Mouse (Mus musculus) forebrain, embryonic 13.5 days (tissue): ENCODE measurements at regions not wholly inside any gene's neighbourhood (a gene's known extent, or its start where the extent isn't known, plus 50 kb on each side); places are given as distances from the start of the nearest gene placed in this dataset.
"Not testable (repeated sequence)": the region's sequence is repeated elsewhere in the genome, so short reads cannot be mapped to it uniquely, and the experiment has no call there.

Source experiments
- ATAC-seq: fragments of 200-750 bp; cut with Nextera tagmentation; 2 replicates; pipeline ENCODE4 v1.8.0; 2017
- H3K27ac ChIP-seq: fragments of 300-500 bp; sonication (generic); 2 replicates; pipeline ENCODE4 v1.5.1; 2015; ENCODE audit warnings: inconsistent platforms, mild to moderate bottlenecking, moderate library complexity
- H3K27me3 ChIP-seq: fragments of 300-500 bp; sonication (generic); 2 replicates; pipeline ENCODE4 v1.6.1; 2015; ENCODE audit warnings: mild to moderate bottlenecking, inconsistent platforms
- H3K36me3 ChIP-seq: fragments of 300-500 bp; sonication (generic); 2 replicates; pipeline ENCODE4 v1.6.1; 2015; ENCODE audit warnings: mild to moderate bottlenecking, inconsistent platforms; ENCODE audit not compliant: poor library complexity, severe bottlenecking
- H3K4me1 ChIP-seq: fragments of 300-500 bp; sonication (generic); 2 replicates; pipeline ENCODE4 v1.6.1; 2015; ENCODE audit warnings: inconsistent platforms
- H3K4me2 ChIP-seq: fragments of 300-500 bp; sonication (generic); 2 replicates; pipeline ENCODE4 v1.6.1; 2015; ENCODE audit warnings: inconsistent platforms, mild to moderate bottlenecking, moderate library complexity
- H3K4me3 ChIP-seq: fragments of 300-500 bp; sonication (generic); 2 replicates; pipeline ENCODE4 v1.5.1; 2015; ENCODE audit warnings: mild to moderate bottlenecking, inconsistent platforms
- H3K9ac ChIP-seq: fragments of 300-500 bp; sonication (generic); 2 replicates; pipeline ENCODE4 v1.6.1; 2015; ENCODE audit warnings: mild to moderate bottlenecking, inconsistent platforms
- H3K9me3 ChIP-seq: fragments of 300-500 bp; sonication (generic); replicated peaks from 2 replicates; pipeline ENCODE4 v1.6.1; 2016; ENCODE audit warnings: inconsistent platforms
- WGBS: fragments of 180-500 bp; shearing (Covaris S2); methylation state at CpG from one replicate; pipeline ENCODE4 v1.1.7; 2015; 5-methylcytosine and 5-hydroxymethylcytosine counted together

- Histone ChIP-seq H3K4me3 (no peak overlapping the region), H3K9ac (no peak overlapping the region), H3K9me3 (no peaks in the 10 kb centered on the region), H3K27me3 (no peaks in the 10 kb centered on the region), H3K36me3 (no peaks in the 10 kb centered on the region), H3K4me2 (no peak overlapping the region), H3K4me1 (no peaks in the 10 kb centered on the region), H3K27ac (no peak overlapping the region)
- 93% methylated on average over 3 of the region's 3 CpGs for WGBS
- no peak for ATAC-seq
Measured at GRCm38 (mm10) chr19:35034408-35034807, 112.2 kb downstream of the Kif20b start.

- ATAC-seq, result no peak
- Histone ChIP-seq H3K27me3 (no peaks in the 10 kb centered on the region), H3K9ac (no peak overlapping the region), H3K4me1 (no peaks in the 10 kb centered on the region), H3K4me3 (no peak overlapping the region), H3K4me2 (no peak overlapping the region), H3K27ac (no peak overlapping the region), H3K36me3 (no peaks in the 10 kb centered on the region), H3K9me3 (no peaks in the 10 kb centered on the region)
- whole genome bisulfite sequencing, result 75% methylated on average over 4 of the region's 4 CpGs
Measured at GRCm38 (mm10) chr19:35045576-35045975, 123.4 kb downstream of the Kif20b start.

GRCm38 (mm10) chr19:35066352-35066935 lies 144.3 kb downstream of the Kif20b start:
- H3K9ac ChIP-seq, result no peak overlapping the region
- WGBS, result 71% methylated on average over 3 of the region's 3 CpGs
- no peak for ATAC-seq
- no peaks in the 10 kb centered on the region for H3K36me3 ChIP-seq
- no peaks in the 10 kb centered on the region for H3K4me1 ChIP-seq
- H3K9me3 ChIP-seq, result no peaks in the 10 kb centered on the region
- H3K27ac ChIP-seq, result no peak overlapping the region
- no peaks in the 10 kb centered on the region for H3K27me3 ChIP-seq
- no peak overlapping the region for H3K4me3 ChIP-seq
- no peak overlapping the region for H3K4me2 ChIP-seq

GRCm38 (mm10) chr19:35081126-35081525 lies 159.0 kb downstream of the Kif20b start:
- 0 out of 2 replicates have a peak, but pooled peaks cover 5% of the 10 kb centered on the region for H3K4me1 ChIP-seq
- no peaks in the 10 kb centered on the region for H3K9me3 ChIP-seq
- no peaks in the 10 kb centered on the region for H3K36me3 ChIP-seq
- WGBS, result 16% methylated on average over 4 of the region's 4 CpGs
- H3K4me3 ChIP-seq, result no peak overlapping the region
- no peak overlapping the region for H3K27ac ChIP-seq
- H3K4me2 ChIP-seq, result no peak overlapping the region
- H3K27me3 ChIP-seq, result no peaks in the 10 kb centered on the region
- no peak overlapping the region for H3K9ac ChIP-seq
- no peak for ATAC-seq

GRCm38 (mm10) chr19:35101244-35101643 lies 179.1 kb downstream of the Kif20b start:
- H3K27me3 ChIP-seq, result no peaks in the 10 kb centered on the region
- 3% methylated on average over 1 of the region's 1 CpGs for WGBS
- peak; percentile 75; the same call in 1 of the 2 replicates for ATAC-seq

GRCm38 (mm10) chr19:35114313-35114712 lies 192.2 kb downstream of the Kif20b start:
- Histone ChIP-seq H3K4me3 (no peak overlapping the region), H3K9ac (no peak overlapping the region), H3K27ac (no peak overlapping the region), H3K4me1 (no peaks in the 10 kb centered on the region), H3K36me3 (no peaks in the 10 kb centered on the region), H3K27me3 (no peaks in the 10 kb centered on the region), H3K4me2 (no peak overlapping the region), H3K9me3 (no peaks in the 10 kb centered on the region)
- WGBS, result 67% methylated on average over 2 of the region's 2 CpGs
- ATAC-seq, result peak; percentile 13; the same call in 1 of the 2 replicates

More at GRCm38 (mm10) chr19:35101244-35101643, 179.1 kb downstream of the Kif20b start:
- Histone ChIP-seq H3K4me3 (no peak overlapping the region), H3K4me1 (0 out of 2 replicates have a peak, but pooled peaks cover 4% of the 10 kb centered on the region), H3K9ac (no peak overlapping the region), H3K4me2 (no peak overlapping the region), H3K27ac (no peak overlapping the region), H3K36me3 (no peaks in the 10 kb centered on the region), H3K9me3 (no peaks in the 10 kb centered on the region)

GRCm38 (mm10) chr19:35125278-35125677 lies 203.1 kb downstream of the Kif20b start:
- H3K27me3 ChIP-seq, result no peaks in the 10 kb centered on the region
- H3K9me3 ChIP-seq, result no peaks in the 10 kb centered on the region
- no peak overlapping the region for H3K9ac ChIP-seq
- no peaks in the 10 kb centered on the region for H3K36me3 ChIP-seq
- no peak overlapping the region for H3K4me2 ChIP-seq
- 19% methylated on average over 4 of the region's 4 CpGs for WGBS
- no peaks in the 10 kb centered on the region for H3K4me1 ChIP-seq
- ATAC-seq, result peak; percentile 63
- H3K27ac ChIP-seq, result no peak overlapping the region
- H3K4me3 ChIP-seq, result no peak overlapping the region

GRCm38 (mm10) chr19:35126594-35127051 lies 204.5 kb downstream of the Kif20b start:
- WGBS, result 91% methylated on average over 12 of the region's 12 CpGs
- Histone ChIP-seq H3K9ac (no peak overlapping the region), H3K27me3 (no peaks in the 10 kb centered on the region), H3K4me2 (no peak overlapping the region), H3K36me3 (no peaks in the 10 kb centered on the region), H3K27ac (no peak overlapping the region), H3K9me3 (no peaks in the 10 kb centered on the region), H3K4me3 (no peak overlapping the region), H3K4me1 (no peaks in the 10 kb centered on the region)
- no peak for ATAC-seq

GRCm38 (mm10) chr19:35128104-35128503 lies 205.9 kb downstream of the Kif20b start:
- H3K4me2 ChIP-seq, result no peak overlapping the region
- H3K9ac ChIP-seq, result no peak overlapping the region
- H3K4me3 ChIP-seq, result no peak overlapping the region
- no peaks in the 10 kb centered on the region for H3K27me3 ChIP-seq
- no peaks in the 10 kb centered on the region for H3K4me1 ChIP-seq
- no peaks in the 10 kb centered on the region for H3K9me3 ChIP-seq
- WGBS, result 58% methylated on average over 3 of the region's 3 CpGs
- H3K27ac ChIP-seq, result no peak overlapping the region
- H3K36me3 ChIP-seq, result no peaks in the 10 kb centered on the region
- ATAC-seq, result no peak

GRCm38 (mm10) chr19:35143131-35143530 lies 221.0 kb downstream of the Kif20b start:
- no peak for ATAC-seq
- Histone ChIP-seq H3K36me3 (no peaks in the 10 kb centered on the region), H3K4me3 (no peak overlapping the region), H3K27ac (no peak overlapping the region), H3K4me1 (no peaks in the 10 kb centered on the region), H3K4me2 (no peak overlapping the region), H3K27me3 (no peaks in the 10 kb centered on the region), H3K9ac (no peak overlapping the region), H3K9me3 (no peaks in the 10 kb centered on the region)

GRCm38 (mm10) chr19:35143781-35144180 lies 221.6 kb downstream of the Kif20b start:
- H3K4me3 ChIP-seq, result no peak overlapping the region
- WGBS, result 94% methylated on average over 2 of the region's 2 CpGs
- H3K4me1 ChIP-seq, result no peaks in the 10 kb centered on the region
- H3K27me3 ChIP-seq, result no peaks in the 10 kb centered on the region
- H3K36me3 ChIP-seq, result no peaks in the 10 kb centered on the region
- no peak for ATAC-seq
- no peak overlapping the region for H3K9ac ChIP-seq
- H3K4me2 ChIP-seq, result no peak overlapping the region
- H3K27ac ChIP-seq, result no peak overlapping the region
- H3K9me3 ChIP-seq, result no peaks in the 10 kb centered on the region

- H3K9ac ChIP-seq, H3K4me3 ChIP-seq, ATAC-seq, H3K4me1 ChIP-seq, H3K9me3 ChIP-seq, H3K27me3 ChIP-seq, H3K4me2 ChIP-seq, H3K36me3 ChIP-seq, H3K27ac ChIP-seq: not testable (repeated sequence)
- 76% methylated on average over 2 of the region's 2 CpGs for WGBS
Measured at GRCm38 (mm10) chr19:35149476-35149875, 227.3 kb downstream of the Kif20b start.
